Mouse (Mus musculus): ENCODE data around the gene Eps8l2. TPM values are rescaled to one million over a fixed set of nuclear protein-coding genes. Genes with fewer than 3 reads are reported as not detected.

Eps8l2 gene
- polyA plus RNA-seq, 1 experiment from 2014 or later = 1.2 TPM

DNA sequence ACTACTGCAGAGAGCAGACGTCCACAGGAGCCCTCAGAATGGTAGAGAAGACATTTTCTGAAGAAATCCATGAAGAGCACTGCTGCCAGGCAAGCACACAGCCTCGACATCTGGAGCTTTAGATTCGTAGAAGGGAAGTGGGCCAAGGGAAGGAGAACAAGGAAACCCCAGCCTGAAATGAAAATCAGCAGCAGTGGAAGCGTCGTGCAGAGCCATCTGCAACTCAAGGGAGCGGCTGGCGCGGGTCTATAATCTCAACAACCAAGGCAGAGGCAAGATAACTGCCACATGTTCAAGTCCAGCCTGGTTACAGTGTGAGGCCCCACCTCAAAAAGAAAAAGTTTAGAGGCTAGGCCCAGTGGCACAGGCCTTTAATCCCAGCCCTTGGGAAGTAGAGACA, 23.6 kb upstream of the Eps8l2 start:
- Histone ChIP-seq H3K27ac (replicated peaks) (no peak overlapping the region), H3K36me3 (peaks cover 95% of the 10 kb centered on the region), H3K9ac (no peak overlapping the region), H3K27me3 (no peaks in the 10 kb centered on the region), H3K4me1 (replicated peaks) (no peaks in the 10 kb centered on the region), H3K4me2 (no peak overlapping the region), H3K4me3 (no peak overlapping the region), H3K9me3 (no peaks in the 10 kb centered on the region)
- no peak for ATAC-seq (ENCODE audit: low FRiP score, low read depth)
- WGBS = 90% methylated on average over 8 of the region's 8 CpGs

DNA sequence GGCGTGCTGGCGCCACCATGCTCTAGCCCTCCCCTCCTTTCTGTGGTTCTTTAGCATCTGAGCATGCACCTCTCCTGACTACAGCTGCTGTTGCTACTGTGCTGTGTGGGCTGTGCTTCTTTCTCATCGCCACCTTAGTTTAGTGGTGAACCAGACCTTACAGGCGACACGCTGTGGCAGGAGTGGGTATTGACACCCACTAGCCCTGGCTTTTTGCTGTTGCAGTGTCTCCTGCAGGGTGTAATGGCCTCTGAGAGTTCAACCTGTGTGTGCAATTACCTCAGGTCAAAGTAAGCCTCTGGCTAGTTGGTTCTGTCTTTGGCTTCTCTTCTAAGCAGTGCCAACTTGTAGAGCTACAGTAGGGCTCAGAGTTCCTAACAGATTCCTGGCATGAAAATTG, 22.7 kb upstream of the Eps8l2 start:
- no peak for ATAC-seq (ENCODE audit: low FRiP score, low read depth)
- no peak overlapping the region for H3K4me2 ChIP-seq
- H3K9me3 ChIP-seq = no peaks in the 10 kb centered on the region
- WGBS = 72% methylated on average over 5 of the region's 5 CpGs
- H3K27ac ChIP-seq (replicated peaks) = no peak overlapping the region
- H3K27me3 ChIP-seq = no peaks in the 10 kb centered on the region
- H3K36me3 ChIP-seq = peaks cover 95% of the 10 kb centered on the region
- H3K9ac ChIP-seq = no peak overlapping the region
- H3K4me1 ChIP-seq (replicated peaks) = no peaks in the 10 kb centered on the region
- no peak overlapping the region for H3K4me3 ChIP-seq

DNA sequence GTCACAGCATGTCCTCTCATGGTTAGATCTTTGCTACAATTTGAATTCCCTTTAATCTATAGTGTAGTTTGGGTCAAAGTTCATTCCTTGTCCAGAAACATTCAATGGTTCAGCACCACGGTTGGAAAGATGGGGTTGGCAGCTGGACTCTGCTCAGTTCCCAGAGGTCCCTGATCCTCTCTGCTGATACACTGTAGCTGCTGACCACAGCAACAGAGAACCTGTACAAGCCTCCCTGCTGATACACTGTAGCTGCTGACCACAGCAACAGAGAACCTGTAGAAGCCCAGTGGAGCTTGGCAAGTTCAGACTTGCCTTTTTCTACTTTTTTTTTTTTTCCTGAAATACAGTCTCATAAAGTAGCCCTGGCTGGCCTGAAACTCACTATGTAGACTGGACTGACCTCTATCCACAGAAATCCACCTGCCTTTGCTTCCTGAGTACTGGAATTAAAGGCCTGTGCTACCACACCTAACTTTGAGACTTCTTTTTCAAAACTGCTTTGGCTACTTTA, 21.0 kb upstream of the Eps8l2 start:
- H3K4me3 ChIP-seq = no peak overlapping the region
- ATAC-seq (ENCODE audit: low FRiP score, low read depth) = no peak
- H3K4me2 ChIP-seq = no peak overlapping the region

DNA sequence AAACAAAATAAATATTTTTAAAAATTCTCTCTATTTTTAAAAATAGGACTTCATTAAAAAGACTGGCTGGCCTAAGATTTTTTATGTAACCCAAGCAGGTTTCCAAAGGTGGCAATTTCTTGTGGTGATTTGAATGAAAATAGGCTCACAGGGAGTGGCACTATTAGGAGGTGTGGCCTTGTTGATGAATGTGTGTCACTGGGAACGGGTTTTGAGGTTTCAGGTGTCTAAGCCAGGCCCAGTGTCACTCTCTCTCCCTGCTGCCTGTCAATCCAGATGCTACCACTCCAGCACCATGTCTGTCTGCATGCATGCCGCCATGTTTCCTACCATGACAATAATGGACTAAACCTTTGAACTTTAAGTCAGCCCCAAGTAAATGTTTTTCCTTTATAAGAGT, 19.2 kb upstream of the Eps8l2 start:
- peaks cover 87% of the 10 kb centered on the region for H3K36me3 ChIP-seq
- peaks cover 2% of the 10 kb centered on the region for H3K4me1 ChIP-seq (replicated peaks)
- H3K4me2 ChIP-seq = no peak overlapping the region
- ATAC-seq (ENCODE audit: low FRiP score, low read depth) = no peak
- no peaks in the 10 kb centered on the region for H3K27me3 ChIP-seq
- WGBS = 83% methylated on average over 2 of the region's 2 CpGs
- H3K9me3 ChIP-seq = no peaks in the 10 kb centered on the region
- no peak overlapping the region for H3K4me3 ChIP-seq
- H3K27ac ChIP-seq (replicated peaks) = no peak overlapping the region
- no peak overlapping the region for H3K9ac ChIP-seq

More for the DNA sequence above, 21.0 kb upstream of the Eps8l2 start:
- WGBS = 77% methylated on average over 1 of the region's 1 CpGs
- Histone ChIP-seq H3K36me3 (peaks cover 96% of the 10 kb centered on the region), H3K4me1 (replicated peaks) (no peaks in the 10 kb centered on the region), H3K9me3 (no peaks in the 10 kb centered on the region), H3K27ac (replicated peaks) (no peak overlapping the region), H3K9ac (no peak overlapping the region), H3K27me3 (no peaks in the 10 kb centered on the region)

DNA sequence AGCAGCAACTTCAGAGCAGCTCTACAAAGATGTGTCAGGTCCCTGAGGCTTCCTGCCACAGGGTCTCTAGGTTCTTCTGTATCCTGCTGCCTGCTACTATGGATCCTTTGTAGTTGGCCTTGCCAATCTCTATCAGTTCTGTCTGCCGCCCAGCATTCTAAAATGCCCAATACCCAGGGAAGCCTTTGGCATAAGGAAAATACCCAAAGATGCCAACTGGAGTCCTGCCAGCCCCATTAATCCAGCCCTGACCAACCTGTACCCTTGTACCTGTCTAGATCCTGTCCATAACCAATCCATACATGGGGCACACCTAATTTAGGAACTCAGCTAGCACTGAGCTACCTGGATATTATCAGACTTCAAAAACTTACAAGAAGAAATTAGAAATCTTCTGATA, 14.0 kb upstream of the Eps8l2 start:
- H3K4me3 ChIP-seq = no peak overlapping the region
- H3K4me2 ChIP-seq = peak overlapping the region; percentile 7; the same call in 1 of the 2 replicates
- H3K36me3 ChIP-seq = peaks cover 36% of the 10 kb centered on the region
- 0 out of 2 replicates have a peak overlapping the region, but pooled peaks have one; percentile 18 for H3K9ac ChIP-seq
- H3K4me1 ChIP-seq (replicated peaks) = peaks cover 39% of the 10 kb centered on the region
- 81% methylated on average over 1 of the region's 1 CpGs for WGBS
- no peak overlapping the region for H3K27ac ChIP-seq (replicated peaks)
- H3K9me3 ChIP-seq = no peaks in the 10 kb centered on the region
- no peaks in the 10 kb centered on the region for H3K27me3 ChIP-seq
- no peak for ATAC-seq (ENCODE audit: low FRiP score, low read depth)

DNA sequence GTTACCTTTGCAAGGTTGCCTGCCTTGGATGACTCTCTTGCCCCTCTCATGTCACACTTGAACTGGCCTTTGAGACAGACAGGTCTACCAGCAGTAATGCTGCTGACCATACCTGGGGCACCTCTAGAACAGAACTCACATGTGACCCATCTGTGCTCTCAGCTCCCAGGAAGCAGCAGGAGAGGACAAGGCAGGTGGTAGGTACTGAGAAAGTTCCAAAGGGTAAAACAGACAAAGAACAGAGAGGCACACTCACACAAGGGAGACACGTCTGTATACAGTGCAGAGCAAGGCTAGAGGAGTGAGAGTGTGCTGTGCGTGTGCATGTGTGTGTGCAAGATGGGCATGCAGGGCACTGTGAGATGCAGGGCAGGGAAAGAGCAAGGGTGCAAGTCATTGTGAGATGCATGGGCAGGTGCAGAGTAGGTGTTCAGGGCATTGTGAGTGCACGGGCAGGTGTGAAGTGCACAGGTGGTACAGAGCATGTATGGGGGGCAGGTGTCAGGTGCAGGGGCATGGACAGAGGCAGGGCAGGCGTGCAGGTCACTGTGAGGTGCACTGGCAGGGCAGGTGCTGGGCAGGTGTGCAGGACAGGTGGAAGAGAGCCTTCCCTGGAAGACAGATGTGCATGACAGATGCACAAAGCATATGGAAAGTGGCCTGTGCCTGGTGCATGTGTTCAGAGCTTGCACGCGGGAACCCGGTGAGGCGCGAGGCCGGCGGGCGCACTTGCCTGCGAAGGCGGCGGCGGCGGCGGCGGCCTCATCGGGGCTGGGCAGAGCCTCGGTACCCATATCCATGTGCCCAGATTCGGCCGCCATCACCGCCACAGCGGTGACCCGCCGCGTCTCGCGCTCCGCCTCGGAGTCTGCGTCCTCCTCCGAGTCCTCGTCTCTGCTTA, 11.9 kb upstream of the Eps8l2 start:
- 5% methylated on average over 35 of the region's 35 CpGs for WGBS
- ATAC-seq (ENCODE audit: low FRiP score, low read depth) = peak; percentile 32
- peak overlapping the region; percentile 70 for H3K4me3 ChIP-seq

DNA sequence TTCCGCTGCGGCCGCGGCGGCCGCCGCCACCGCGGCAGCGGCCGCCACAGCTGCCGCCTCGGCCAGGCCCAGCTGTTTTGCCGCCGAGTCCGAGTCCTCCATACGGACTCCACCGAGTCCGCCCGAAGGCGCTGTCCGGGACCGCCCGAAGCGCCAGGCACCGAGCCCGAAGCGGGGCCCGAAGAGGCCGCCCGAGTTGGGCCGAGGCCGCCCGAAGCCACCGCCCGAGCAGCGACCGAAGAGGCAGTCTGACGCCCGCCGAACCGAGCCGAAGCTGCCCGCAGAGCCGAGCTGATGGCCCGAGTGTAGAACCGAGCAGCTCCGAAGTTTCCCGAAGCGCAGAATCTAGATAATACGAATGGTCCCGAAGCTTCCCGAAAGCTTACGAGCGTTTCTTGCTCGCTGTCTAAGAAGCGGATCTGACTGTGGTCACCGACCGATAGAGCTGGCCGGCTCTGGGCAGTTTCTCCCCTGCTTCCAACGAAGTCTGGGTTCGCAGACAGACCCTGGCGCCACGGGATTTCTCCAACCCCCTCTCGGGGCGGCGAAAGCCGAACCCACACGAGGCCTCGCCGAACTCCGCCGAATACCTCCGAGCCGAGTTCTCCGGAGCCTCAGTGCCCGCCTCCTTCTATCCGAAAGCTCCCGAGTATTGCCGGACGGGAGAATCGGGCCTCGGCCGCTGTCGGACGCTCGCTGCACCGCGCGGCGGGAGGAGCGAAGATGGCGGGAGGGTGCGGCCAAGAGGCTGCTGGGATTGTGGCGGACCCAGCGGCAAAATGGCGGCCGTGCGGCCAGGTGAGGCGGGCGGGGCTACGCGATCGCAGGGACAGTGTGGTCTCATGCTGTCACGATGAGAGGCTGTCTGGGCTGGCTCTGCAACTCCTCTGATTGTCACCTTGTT, 11.0 kb upstream of the Eps8l2 start, which contains the start of the genes Deaf1 and Tmem80:
TSS of gene Deaf1 (minus strand) at position 222 of the 904 bp plus-strand sequence.
TSS of gene Tmem80 (plus strand) at position 271 of the 904 bp plus-strand sequence.
- Histone ChIP-seq H3K36me3 (peaks cover 7% of the 10 kb centered on the region), H3K27me3 (no peaks in the 10 kb centered on the region), H3K4me1 (replicated peaks) (peaks cover 39% of the 10 kb centered on the region), H3K9me3 (no peaks in the 10 kb centered on the region), H3K4me3 (peak within 1 kb of the TSS; percentile 70), H3K4me2 (peak within 1 kb of the TSS; percentile 97), H3K9ac (peak within 1 kb of the TSS; percentile 92), H3K27ac (replicated peaks) (peak within 1 kb of the TSS; percentile 96)
- under 1% methylated on average over 104 of the region's 105 CpGs for WGBS
- peak; percentile 96 for ATAC-seq (ENCODE audit: low FRiP score, low read depth)

More for the DNA sequence above, 11.9 kb upstream of the Eps8l2 start:
- H3K4me2 ChIP-seq = peak overlapping the region; percentile 97
- H3K4me1 ChIP-seq (replicated peaks) = peaks cover 39% of the 10 kb centered on the region
- no peaks in the 10 kb centered on the region for H3K9me3 ChIP-seq
- H3K27me3 ChIP-seq = no peaks in the 10 kb centered on the region
- peak overlapping the region; percentile 96 for H3K27ac ChIP-seq (replicated peaks)
- peak overlapping the region; percentile 92 for H3K9ac ChIP-seq
- H3K36me3 ChIP-seq = peaks cover 17% of the 10 kb centered on the region

GRCm38 (mm10) chr7:141328373-141328990, 10.2 kb upstream of the Eps8l2 start:
- 15% methylated on average over 24 of the region's 24 CpGs for WGBS
- H3K4me1 ChIP-seq (replicated peaks) = peaks cover 39% of the 10 kb centered on the region

DNA sequence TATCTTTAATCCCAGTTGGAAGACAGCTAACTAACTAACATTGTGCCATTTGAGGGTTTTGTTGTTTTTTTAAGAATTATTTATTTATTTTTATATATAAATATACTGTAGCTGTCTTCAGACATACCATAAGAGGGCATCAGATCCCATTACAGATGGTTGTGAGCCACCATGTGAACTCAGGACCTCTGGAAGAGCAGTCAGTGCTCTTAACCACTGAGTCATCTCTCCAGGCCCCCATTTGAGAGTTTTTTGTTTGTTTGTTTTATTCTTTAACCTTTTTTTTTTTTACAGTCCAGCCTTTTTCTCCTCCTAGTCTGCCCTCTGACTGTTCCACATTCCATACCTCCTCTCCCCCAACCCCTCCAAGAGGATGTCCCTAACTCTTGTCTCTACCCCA, 8.0 kb upstream of the Eps8l2 start:
- ATAC-seq (ENCODE audit: low FRiP score, low read depth) = no peak
- Histone ChIP-seq H3K27ac (replicated peaks) (no peak overlapping the region), H3K9me3 (no peaks in the 10 kb centered on the region), H3K4me3 (no peak overlapping the region), H3K36me3 (peaks cover 6% of the 10 kb centered on the region; the same call in 1 of the 2 replicates), H3K4me2 (no peak overlapping the region), H3K4me1 (replicated peaks) (peaks cover 25% of the 10 kb centered on the region), H3K27me3 (no peaks in the 10 kb centered on the region), H3K9ac (no peak overlapping the region)

More at GRCm38 (mm10) chr7:141328373-141328990, 10.2 kb upstream of the Eps8l2 start:
- peak; percentile 29 for ATAC-seq (ENCODE audit: low FRiP score, low read depth)
- H3K9me3 ChIP-seq = no peaks in the 10 kb centered on the region
- peak overlapping the region; percentile 70 for H3K4me3 ChIP-seq
- no peaks in the 10 kb centered on the region for H3K27me3 ChIP-seq
- H3K36me3 ChIP-seq = peaks cover 6% of the 10 kb centered on the region; the same call in 1 of the 2 replicates
- H3K27ac ChIP-seq (replicated peaks) = peak overlapping the region; percentile 96
- H3K4me2 ChIP-seq = peak overlapping the region; percentile 97
- H3K9ac ChIP-seq = peak overlapping the region; percentile 92

GRCm38 (mm10) chr7:141331990-141332389, 6.7 kb upstream of the Eps8l2 start:
- WGBS = 89% methylated on average over 6 of the region's 6 CpGs
- ATAC-seq (ENCODE audit: low FRiP score, low read depth) = no peak
- H3K9me3 ChIP-seq = no peaks in the 10 kb centered on the region
- no peaks in the 10 kb centered on the region for H3K27me3 ChIP-seq
- H3K4me3 ChIP-seq = no peak overlapping the region
- peaks cover 6% of the 10 kb centered on the region; the same call in 1 of the 2 replicates for H3K36me3 ChIP-seq
- peaks cover 12% of the 10 kb centered on the region for H3K4me1 ChIP-seq (replicated peaks)
- no peak overlapping the region for H3K4me2 ChIP-seq
- no peak overlapping the region for H3K9ac ChIP-seq
- no peak overlapping the region for H3K27ac ChIP-seq (replicated peaks)

DNA sequence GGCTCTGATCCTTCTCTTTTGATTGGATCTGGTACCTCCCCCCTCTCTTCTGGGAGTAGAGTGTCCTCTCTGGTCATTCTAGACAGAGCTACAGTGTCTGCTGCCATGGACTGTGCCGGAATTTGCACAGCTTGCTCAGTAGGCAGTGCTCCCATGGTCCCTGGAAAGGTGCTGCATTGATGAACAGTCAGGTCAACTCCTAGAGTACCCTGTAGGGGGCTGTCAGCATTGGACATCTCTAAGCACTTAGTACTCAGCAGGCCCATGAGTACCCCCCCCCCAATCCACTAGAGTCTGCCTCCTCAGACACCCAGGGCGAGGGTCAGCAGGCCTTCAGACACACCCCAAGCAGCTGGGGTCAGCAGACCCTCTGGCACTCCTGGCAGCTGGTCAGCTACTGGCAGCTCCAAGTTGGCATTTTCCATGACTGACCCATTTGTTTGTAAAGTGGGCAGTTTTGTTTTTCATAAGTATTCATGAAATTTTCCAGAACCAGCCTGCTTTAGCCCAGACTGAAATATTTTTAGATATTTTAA, 3.6 kb upstream of the Eps8l2 start:
- Histone ChIP-seq H3K4me2 (no peak overlapping the region), H3K27ac (replicated peaks) (no peak overlapping the region), H3K4me1 (replicated peaks) (peaks cover 6% of the 10 kb centered on the region), H3K27me3 (no peaks in the 10 kb centered on the region), H3K9ac (no peak overlapping the region), H3K9me3 (no peaks in the 10 kb centered on the region), H3K36me3 (peaks cover 6% of the 10 kb centered on the region; the same call in 1 of the 2 replicates), H3K4me3 (no peak overlapping the region)
- ATAC-seq (ENCODE audit: low FRiP score, low read depth) = no peak
- WGBS = 74% methylated on average over 2 of the region's 2 CpGs

Data from hindbrain, embryonic 15.5 days (tissue).